Mouse (Mus musculus): ENCODE measurements around the gene Fip1l1. TPM values are rescaled to one million over a fixed set of nuclear protein-coding genes. Genes with fewer than 3 reads are reported as not detected.
A peak's percentile ranks its signal among the peaks of the same experiment; 100 is the strongest.

The Fip1l1 gene
- total RNA-seq (2014; rRNA removed) (34.8 and 47.4 TPM in 2 replicates), polyA plus RNA-seq (2015; fragmentation: Nextera tagmentation; extraction: Ambion mirVana) (66.2 and 67.7 TPM in 2 replicates)

- Histone ChIP-seq H3K9ac (replicated peaks; ENCODE audit: low read length) (peak within 1 kb of the TSS; percentile 96), H3K9me3 (ENCODE audit: low read length) (no peaks in the 10 kb centered on the region), H3K27me3 (ENCODE audit: insufficient read depth, low read length) (no peaks in the 10 kb centered on the region), H3K4me1 (ENCODE audit: insufficient read depth, low read length) (peaks cover 16% of the 10 kb centered on the region), H3K27ac (peak within 1 kb of the TSS; percentile 94), H3K4me2 (ENCODE audit: low read depth, low read length) (peak within 1 kb of the TSS; percentile 74), H3K36me3 (ENCODE audit: insufficient read depth, low read length) (0 out of 2 replicates have a peak, but pooled peaks cover 6% of the 10 kb centered on the region), H3K4me3 (ENCODE audit: low read length) (peak within 1 kb of the TSS; percentile 93)
- peak; percentile 98 for DNase-seq (ENCODE audit: low spot score)
- under 1% methylated on average over 73 of the region's 73 CpGs for WGBS
- no peak; the same call in 1 of the 2 replicates for TF ChIP-seq CTCF (IDR thresholded peaks at IDR 0.05; ENCODE audit: low read depth)
- ATAC-seq, result peak; percentile 90
Measured at GRCm38 (mm10) chr5:74535240-74536021, at the start of gene Fip1l1. Gene Fip1l1, plus strand, starts transcription at chr5:74535449.

GRCm38 (mm10) chr5:74492705-74493104, 42.5 kb upstream of the Fip1l1 start:
- Histone ChIP-seq H3K9me3 (ENCODE audit: low read length) (no peaks in the 10 kb centered on the region), H3K4me1 (ENCODE audit: insufficient read depth, low read length) (no peaks in the 10 kb centered on the region), H3K4me3 (ENCODE audit: low read length) (no peak overlapping the region), H3K36me3 (ENCODE audit: insufficient read depth, low read length) (no peaks in the 10 kb centered on the region), H3K27ac (no peak overlapping the region), H3K9ac (replicated peaks; ENCODE audit: low read length) (no peak overlapping the region), H3K27me3 (ENCODE audit: insufficient read depth, low read length) (no peaks in the 10 kb centered on the region), H3K4me2 (ENCODE audit: low read depth, low read length) (no peak overlapping the region)
- DNase-seq (ENCODE audit: low spot score) (no peak), ATAC-seq (no peak)
- TF ChIP-seq CTCF (IDR thresholded peaks at IDR 0.05; ENCODE audit: low read depth), result no peak
- WGBS, result 91% methylated on average over 3 of the region's 3 CpGs

- no peak for TF ChIP-seq CTCF (IDR thresholded peaks at IDR 0.05; ENCODE audit: low read depth)
- DNase-seq (ENCODE audit: low spot score), result peak; percentile 27
Measured at GRCm38 (mm10) chr5:74511686-74512085, 23.6 kb upstream of the Fip1l1 start.

GRCm38 (mm10) chr5:74527025-74527424, 8.2 kb upstream of the Fip1l1 start:
- WGBS, result 84% methylated on average over 5 of the region's 5 CpGs

More at GRCm38 (mm10) chr5:74511686-74512085, 23.6 kb upstream of the Fip1l1 start:
- no peak overlapping the region for H3K9ac ChIP-seq (replicated peaks; ENCODE audit: low read length)
- no peaks in the 10 kb centered on the region for H3K27me3 ChIP-seq (ENCODE audit: insufficient read depth, low read length)
- ATAC-seq, result peak; percentile 51; the same call in 1 of the 2 replicates
- no peak overlapping the region for H3K27ac ChIP-seq
- H3K9me3 ChIP-seq (ENCODE audit: low read length), result no peaks in the 10 kb centered on the region
- H3K4me3 ChIP-seq (ENCODE audit: low read length), result no peak overlapping the region
- no peaks in the 10 kb centered on the region for H3K4me1 ChIP-seq (ENCODE audit: insufficient read depth, low read length)
- H3K36me3 ChIP-seq (ENCODE audit: insufficient read depth, low read length), result no peaks in the 10 kb centered on the region
- H3K4me2 ChIP-seq (ENCODE audit: low read depth, low read length), result no peak overlapping the region

GRCm38 (mm10) chr5:74530785-74531184, 4.5 kb upstream of the Fip1l1 start:
- H3K27me3 ChIP-seq (ENCODE audit: insufficient read depth, low read length), result no peaks in the 10 kb centered on the region
- no peaks in the 10 kb centered on the region for H3K9me3 ChIP-seq (ENCODE audit: low read length)
- peak overlapping the region; percentile 61 for H3K9ac ChIP-seq (replicated peaks; ENCODE audit: low read length)
- no peak for ATAC-seq
- H3K4me3 ChIP-seq (ENCODE audit: low read length), result peak overlapping the region; percentile 98
- peaks cover 11% of the 10 kb centered on the region for H3K4me1 ChIP-seq (ENCODE audit: insufficient read depth, low read length)
- WGBS, result 23% methylated on average over 16 of the region's 16 CpGs
- no peaks in the 10 kb centered on the region for H3K36me3 ChIP-seq (ENCODE audit: insufficient read depth, low read length)
- no peak overlapping the region for H3K27ac ChIP-seq
- no peak for DNase-seq (ENCODE audit: low spot score)
- no peak for TF ChIP-seq CTCF (IDR thresholded peaks at IDR 0.05; ENCODE audit: low read depth)
- peak overlapping the region; percentile 100 for H3K4me2 ChIP-seq (ENCODE audit: low read depth, low read length)

More at GRCm38 (mm10) chr5:74527025-74527424, 8.2 kb upstream of the Fip1l1 start:
- Histone ChIP-seq H3K4me3 (ENCODE audit: low read length) (no peak overlapping the region), H3K9me3 (ENCODE audit: low read length) (no peaks in the 10 kb centered on the region), H3K9ac (replicated peaks; ENCODE audit: low read length) (no peak overlapping the region), H3K4me2 (ENCODE audit: low read depth, low read length) (no peak overlapping the region), H3K4me1 (ENCODE audit: insufficient read depth, low read length) (peaks cover 11% of the 10 kb centered on the region), H3K36me3 (ENCODE audit: insufficient read depth, low read length) (no peaks in the 10 kb centered on the region), H3K27me3 (ENCODE audit: insufficient read depth, low read length) (no peaks in the 10 kb centered on the region), H3K27ac (no peak overlapping the region)
- DNase-seq (ENCODE audit: low spot score) (no peak), ATAC-seq (no peak)
- no peak for TF ChIP-seq CTCF (IDR thresholded peaks at IDR 0.05; ENCODE audit: low read depth)

- H3K4me2 ChIP-seq (ENCODE audit: low read depth, low read length), result peak within 1 kb of the TSS; percentile 100
- TF ChIP-seq CTCF (IDR thresholded peaks at IDR 0.05; ENCODE audit: low read depth), result no peak
- no peaks in the 10 kb centered on the region for H3K9me3 ChIP-seq (ENCODE audit: low read length)
- WGBS, result 7% methylated on average over 35 of the region's 35 CpGs
- H3K4me1 ChIP-seq (ENCODE audit: insufficient read depth, low read length), result peaks cover 17% of the 10 kb centered on the region
- no peak within 1 kb of the TSS for H3K27ac ChIP-seq
- H3K36me3 ChIP-seq (ENCODE audit: insufficient read depth, low read length), result no peaks in the 10 kb centered on the region
- ATAC-seq, result peak; percentile 94
- peak within 1 kb of the TSS; percentile 98 for H3K4me3 ChIP-seq (ENCODE audit: low read length)
- DNase-seq (ENCODE audit: low spot score), result peak; percentile 97
- no peaks in the 10 kb centered on the region for H3K27me3 ChIP-seq (ENCODE audit: insufficient read depth, low read length)
- H3K9ac ChIP-seq (replicated peaks; ENCODE audit: low read length), result peak within 1 kb of the TSS; percentile 61
Measured at GRCm38 (mm10) chr5:74531630-74532280, 3.5 kb upstream of the Fip1l1 start, which contains the start of gene Scfd2. Gene Scfd2, minus strand, starts transcription at chr5:74531759.
